Mouse (Mus musculus) lung, postnatal 4 days (tissue): ENCODE data around the gene Gmnn.

ENCODE experiments used
- DNase-seq, 2 experiments: peaks; one replicate each; pipeline ENCODE4 v3.0.0; 2021

Gene Gmnn

DNA sequence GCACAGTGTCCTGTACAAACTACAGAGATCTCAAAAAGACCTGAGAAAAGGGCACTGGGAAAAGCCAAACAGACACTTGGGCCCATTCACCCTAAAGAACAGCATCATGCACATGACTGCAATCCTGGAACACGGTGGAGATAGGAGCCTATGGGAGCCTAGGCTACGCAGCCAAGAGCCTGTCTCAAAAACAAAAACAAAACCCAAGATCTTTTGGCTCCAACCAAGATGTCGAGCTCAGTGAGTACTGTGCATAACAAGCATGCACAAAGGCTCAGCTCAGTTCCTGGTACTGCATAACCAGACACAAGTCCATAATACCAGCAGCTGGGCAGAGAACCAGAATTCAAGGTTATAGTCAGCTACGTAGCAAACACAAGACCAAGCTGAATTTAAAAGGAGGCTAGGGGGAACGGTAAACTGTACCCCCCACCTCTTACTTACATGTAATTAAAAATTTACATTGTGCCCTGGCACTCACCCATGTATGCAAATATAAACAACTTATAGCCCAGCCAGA, 1.3 kb downstream of the Gmnn start:
- DNase-seq = no peak

DNA sequence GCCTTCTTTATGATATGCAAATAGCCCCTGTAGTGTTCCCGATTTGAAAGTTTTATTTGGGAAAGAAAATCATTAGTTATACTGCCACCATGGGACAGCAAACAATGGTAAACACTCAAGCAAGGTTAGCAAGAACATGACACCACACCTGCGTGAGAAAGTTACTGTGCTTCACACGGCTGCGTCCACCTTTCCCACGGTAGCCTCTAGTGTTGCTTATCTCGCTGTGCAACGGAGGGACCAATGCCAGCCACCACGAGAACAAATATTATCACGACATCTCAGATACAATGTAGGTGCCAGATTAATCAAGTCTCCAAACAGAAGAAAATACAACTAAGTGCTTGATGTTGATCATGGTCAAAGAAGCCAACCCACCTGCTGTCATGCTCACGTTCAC, 2.3 kb downstream of the Gmnn start:
- no peak for DNase-seq

GRCm38 (mm10) chr13:24757820-24758564, 3.7 kb downstream of the Gmnn start:
- DNase-seq = no peak

DNA sequence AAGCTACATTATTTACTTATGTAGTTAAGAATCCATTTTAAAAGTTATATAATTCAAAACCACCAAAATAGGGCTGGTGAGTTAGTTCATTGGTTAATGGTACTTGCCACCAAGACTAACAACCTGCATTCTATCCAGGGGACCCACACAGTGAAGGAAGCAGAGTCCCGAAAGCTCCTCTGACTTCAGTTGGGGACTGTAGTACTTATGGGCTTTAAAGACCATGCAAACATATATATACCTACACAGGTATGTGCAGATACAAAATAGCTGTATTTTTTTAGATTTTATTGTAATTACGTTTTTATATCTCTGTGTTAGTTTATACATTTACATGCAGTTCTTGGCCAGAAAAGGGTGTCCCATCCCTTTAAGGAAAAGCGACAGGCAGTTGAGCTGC, 5.0 kb downstream of the Gmnn start:
- no peak for DNase-seq

DNA sequence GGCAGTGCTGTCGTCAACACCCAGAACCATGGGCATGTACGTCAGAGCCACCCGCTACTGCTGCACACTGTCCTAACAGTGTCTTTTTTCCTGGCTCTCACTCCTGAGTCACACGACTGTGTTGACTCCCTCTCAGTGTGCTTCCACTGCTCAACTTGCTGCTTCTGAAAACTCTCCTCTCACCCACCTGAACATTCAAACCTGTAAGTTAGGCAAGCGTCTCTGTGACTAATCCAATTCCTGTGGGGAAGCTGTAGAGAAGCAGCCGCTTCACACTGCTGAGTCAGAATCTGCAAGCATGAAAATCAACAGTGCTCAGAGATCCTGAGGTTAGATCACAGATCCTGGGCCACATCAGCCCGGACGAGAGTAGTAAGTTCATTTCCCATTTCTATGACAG, 10.3 kb downstream of the Gmnn start:
- no peak for DNase-seq

DNA sequence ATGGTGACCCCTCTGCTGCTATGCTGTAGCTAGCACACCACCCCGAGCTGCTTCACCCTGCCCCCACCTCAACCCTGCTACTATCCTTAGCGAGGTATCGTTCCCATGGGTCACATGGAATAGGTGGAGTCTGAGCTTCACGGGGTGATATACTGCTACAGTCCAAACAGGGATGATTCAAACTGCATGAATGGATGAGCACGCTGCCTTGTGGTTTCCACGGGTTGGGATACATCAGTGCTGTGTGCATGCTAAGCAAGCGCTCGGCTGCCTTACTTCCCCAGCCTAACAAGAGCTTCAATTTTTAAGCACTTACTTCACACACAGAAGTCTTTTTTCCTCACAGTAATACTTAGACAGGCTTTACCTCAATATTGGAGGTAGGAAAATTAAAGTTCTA, 10.9 kb downstream of the Gmnn start:
- DNase-seq = no peak

- DNase-seq = peak; percentile 10 to 29
Observed at GRCm38 (mm10) chr13:24747823-24748222, 13.9 kb downstream of the Gmnn start.

DNA sequence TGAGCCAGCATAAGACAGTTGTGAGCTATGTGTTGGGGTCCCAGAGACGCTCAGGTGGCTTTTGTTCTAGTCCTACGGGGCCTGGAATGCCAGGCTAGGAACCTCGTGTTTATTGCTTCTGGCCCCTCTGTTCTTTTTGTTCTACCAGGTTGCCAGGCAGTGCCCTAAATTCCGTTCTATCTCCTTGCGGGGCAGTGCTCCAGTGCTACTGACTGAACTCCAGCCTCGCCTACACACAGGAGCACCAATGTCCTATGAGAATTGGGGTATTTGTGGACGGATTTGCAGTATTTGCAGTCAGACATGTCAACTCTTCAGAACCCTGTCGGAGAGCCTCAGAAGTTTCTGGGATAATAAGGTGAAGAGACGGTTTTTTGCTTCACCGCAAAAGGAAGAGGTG, 20.7 kb downstream of the Gmnn start, which contains the start of gene Armh2:
Gene Armh2, plus strand, starts transcription at position 205 of the 400 bp plus-strand sequence.
- no peak for DNase-seq

DNA sequence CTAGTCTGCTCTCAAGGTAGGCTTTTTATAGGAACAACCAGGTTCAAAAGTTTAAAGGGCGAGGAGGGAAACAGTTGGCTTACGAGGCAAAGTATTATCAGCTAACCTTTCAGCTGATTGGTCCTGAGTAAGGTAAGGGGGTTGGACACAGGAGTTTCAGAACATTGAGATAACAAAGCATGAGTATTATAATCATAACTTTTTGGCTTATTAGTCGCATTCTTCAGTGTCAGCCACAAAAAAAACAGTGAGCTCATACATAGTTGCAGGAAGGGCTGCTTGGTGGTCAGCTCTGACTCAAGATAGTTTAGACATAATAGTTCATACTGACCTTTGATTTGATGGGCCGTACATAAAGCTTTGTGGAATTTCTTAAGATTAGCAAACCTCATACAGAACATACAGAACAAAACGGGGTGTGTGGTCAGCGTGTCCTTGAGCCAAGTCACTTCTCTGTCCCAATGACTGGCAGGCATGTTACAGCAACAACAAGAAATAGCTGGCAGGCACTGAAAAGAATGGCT, 26.1 kb downstream of the Gmnn start:
- DNase-seq = no peak

GRCm38 (mm10) chr13:24734502-24734901, 27.2 kb downstream of the Gmnn start:
- no peak for DNase-seq

GRCm38 (mm10) chr13:24729128-24729527, 32.6 kb downstream of the Gmnn start:
- DNase-seq = no peak

DNA sequence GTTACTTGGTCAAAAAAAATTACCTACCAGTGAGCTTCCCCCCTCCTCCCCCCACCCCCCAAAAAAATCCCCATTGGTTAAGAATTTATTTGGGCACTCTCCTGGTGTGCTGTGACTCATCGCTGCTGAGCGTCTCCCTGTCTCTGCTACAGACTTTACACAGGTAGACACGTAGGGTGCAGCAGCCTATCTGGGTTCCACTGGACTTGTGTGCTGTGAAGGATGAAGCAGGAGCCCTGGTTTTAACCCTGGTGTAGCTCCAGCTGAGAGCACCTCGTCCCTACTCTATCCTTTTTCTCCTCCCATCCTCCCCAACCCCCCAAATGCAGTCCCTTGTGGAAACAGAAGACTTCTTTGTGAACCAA, 37.3 kb downstream of the Gmnn start:
- DNase-seq = no peak

- DNase-seq = no peak
Observed at GRCm38 (mm10) chr13:24723699-24724394, 37.9 kb downstream of the Gmnn start.

DNA sequence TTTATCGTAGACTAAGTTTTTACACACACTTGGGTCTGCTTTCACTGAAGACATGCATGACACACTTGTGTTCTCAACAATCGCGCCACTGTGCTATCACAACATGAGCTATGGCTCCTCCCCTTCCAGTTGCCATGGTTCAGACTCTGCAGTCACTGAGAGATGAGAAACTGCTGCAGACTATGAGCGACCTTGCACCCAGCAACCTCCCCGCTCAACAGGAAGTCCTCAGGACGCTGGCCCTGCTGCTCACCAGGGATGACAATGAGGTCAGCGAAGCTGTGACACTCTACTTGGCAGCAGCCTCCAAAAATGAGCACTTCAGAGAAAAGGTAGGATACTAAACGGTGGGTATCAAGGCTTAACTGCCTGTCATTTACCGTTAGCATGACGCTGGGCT, 40.2 kb downstream of the Gmnn start:
- DNase-seq = no peak

GRCm38 (mm10) chr13:24717677-24718076, 44.0 kb downstream of the Gmnn start:
- no peak for DNase-seq

DNA sequence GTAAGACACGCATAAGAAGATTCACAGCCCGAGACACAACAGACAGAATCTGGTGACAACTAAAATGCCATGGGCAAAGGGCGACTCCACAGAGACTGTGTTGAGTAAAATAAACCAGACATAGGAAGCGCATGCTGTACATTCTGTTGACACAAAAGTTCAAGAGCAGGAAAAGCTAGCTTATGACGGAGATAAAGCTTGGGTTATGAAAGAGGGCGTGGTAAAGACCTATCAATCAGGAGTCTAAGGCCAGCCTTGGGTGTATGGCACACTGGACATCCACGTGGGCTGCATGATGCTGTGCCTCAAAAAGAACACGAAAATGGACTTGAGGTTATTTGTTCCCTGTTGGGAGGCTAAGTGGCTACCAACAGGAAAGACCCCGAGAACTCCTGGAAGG, 45.3 kb downstream of the Gmnn start:
- DNase-seq = no peak

- no peak for DNase-seq
Observed at GRCm38 (mm10) chr13:24715601-24716000, 46.1 kb downstream of the Gmnn start.

DNA sequence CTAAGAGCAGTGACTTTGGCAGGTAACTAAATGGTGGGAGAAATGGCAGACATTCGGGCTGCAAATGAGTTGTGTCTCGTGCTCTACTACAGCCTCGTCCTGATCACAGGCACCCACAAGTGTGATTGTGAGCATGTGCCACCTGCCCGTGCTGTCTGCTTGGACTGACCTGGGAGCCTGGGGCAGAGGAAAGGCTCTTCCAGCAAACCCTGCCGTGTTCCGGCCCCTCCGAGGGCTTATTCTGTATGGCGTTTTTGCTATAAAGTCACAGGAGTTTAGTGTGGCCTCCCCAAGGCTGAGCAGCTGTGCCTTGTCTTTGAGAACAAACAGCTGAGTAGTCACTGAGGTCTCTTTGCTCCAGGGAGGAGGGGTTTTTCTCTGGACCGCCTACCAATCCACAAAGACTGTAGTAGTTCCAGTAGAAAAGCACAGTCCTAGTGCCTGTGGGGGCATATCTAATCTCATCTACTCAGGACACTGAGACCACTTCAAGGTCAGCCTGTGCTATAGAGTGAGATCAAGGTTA, 47.3 kb downstream of the Gmnn start:
- no peak for DNase-seq

DNA sequence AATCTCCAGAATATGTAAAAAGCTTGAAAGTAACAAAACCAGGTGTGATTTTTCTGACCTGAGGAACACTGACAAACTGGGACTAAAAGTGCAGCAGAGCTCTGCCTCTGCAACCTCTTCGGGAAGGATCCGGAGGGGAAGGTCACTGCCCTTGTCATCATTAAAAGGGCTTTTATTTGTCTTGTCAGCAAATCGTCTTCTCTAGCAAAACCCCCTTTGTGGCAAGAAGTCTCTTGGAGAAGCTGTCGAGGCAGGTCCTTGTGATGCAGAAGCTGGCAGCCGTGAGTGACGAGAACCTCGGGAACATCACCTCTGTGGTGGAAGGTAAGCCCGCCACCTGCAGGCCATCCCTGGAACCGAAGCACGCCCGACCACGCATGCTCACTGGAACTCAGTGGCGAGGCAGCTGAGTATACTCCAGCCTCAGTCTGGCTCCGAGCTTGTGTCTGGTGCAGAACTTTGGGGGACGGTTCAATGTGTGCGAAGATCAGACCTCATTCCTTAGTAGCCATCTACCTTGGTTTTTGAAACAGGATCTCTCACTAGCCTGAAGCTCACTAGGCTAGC, 48.2 kb downstream of the Gmnn start:
- peak; percentile 86 to 91 for DNase-seq

DNA sequence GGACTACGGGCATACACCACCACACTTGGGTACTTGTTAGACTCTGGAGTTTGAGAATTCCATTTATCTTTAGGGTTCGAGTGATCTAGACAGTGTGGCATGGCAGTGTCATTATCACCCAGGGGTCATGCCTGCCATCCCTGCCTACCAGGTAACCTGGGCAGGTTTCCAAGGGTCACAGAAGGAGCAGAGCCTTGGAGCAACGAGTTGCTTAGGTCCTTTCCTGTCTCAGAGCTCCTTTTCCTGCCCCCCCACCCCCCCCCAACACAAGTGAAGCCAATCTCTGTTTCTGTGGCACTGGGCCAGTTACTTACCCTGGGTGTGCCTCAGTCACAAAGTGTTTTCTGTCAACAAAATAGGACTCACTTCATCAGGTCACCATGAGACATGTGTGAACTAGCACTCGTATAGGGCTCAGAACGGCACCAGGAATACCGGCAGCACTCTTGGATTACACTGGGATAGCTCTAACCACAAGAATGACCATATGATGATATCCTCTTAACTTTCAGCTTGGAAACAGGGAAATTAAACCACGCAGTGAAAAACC, 49.1 kb downstream of the Gmnn start:
- DNase-seq = no peak

- no peak for DNase-seq
Observed at GRCm38 (mm10) chr13:24710968-24711367, 50.8 kb downstream of the Gmnn start.

DNA sequence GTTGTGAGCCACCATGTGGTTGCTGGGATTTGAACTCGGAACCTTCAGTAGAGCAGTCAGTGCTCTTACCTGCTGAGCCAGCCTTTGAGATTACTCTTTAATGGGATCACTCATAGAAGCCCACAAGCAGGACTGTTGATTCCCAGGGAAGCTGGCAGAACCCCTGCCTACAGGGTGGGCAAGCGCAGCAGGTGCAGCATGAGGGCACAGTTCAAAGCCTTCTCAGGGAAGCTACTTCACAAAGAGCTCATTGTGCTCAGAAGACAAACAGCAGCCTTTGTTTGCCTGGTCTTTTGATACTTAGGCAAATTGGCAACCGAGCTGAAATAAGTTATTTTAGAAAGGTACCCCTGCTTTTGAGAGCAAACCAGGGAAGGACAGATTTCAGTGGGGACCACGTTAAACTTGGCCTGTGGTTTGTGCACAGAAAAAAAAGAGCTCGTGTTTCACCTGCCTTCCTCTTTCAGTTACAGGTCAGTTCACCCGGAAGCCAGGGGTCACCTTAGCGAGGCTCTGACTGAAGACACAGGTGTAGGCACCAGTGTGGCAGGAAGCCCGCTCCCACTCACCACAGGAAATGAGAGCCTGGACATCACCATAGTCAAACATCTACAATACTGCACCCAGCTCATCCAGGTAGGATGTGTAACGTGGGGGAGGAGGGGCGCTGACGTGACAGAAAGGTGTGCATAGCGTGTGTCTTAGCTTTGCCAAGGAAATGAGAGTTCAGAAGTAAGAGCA, 51.9 kb downstream of the Gmnn start:
- no peak for DNase-seq

DNA sequence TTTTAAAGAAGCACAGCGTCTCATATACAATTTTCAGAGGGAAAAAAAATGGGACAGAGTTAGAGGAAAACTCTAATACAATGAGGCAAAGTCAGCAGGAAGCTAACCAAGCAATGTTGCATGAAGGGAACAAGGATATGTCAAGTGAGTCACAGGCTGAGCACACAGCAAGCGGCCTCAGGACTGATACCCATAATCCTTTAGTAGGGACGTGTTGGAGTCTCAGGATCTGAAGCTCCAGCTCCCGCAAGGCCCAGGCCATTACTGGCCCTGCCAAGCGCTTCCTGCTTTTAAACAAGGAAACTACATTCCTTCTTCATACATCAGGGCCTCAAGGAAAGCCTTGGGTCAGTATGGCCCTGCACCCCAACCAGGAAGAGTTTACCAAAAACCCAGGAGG, 59.6 kb downstream of the Gmnn start:
- no peak for DNase-seq
